Mouse (Mus musculus): ENCODE data around the gene Fam160a2. TPM values are rescaled to one million over a fixed set of nuclear protein-coding genes. Genes with fewer than 3 reads are reported as not detected.
"Not testable (repeated sequence)": the region's sequence is repeated elsewhere in the genome, so short reads cannot be mapped to it uniquely, and the experiment has no call there.

The Fam160a2 gene
- polyA plus RNA-seq, 1 experiment from 2014 or later, result 47.0 TPM

DNA sequence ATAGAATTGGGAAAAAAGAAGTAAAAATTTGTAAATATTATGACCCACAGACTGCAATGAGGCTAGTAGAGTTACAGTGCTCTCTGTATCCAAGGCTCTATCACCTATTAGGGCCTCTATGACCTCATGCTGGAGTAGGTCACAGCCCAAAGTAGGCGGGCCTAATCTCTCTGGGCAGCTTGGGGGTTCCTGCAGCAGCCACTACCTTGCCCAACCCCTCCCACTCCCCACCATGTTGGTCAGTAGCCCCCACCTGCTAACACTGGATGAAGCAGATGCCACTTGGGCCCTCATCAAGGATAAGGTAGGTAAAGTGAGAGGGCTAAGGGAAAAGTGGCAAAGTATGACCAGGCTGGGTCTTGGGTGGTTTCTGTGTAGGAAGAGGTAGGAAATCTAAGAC, 25.0 kb downstream of the Fam160a2 start, which contains the start of gene Gm5901:
Gene Gm5901, plus strand, starts transcription at position 173 of the 400 bp plus-strand sequence.
- H3K36me3 ChIP-seq, result peaks cover 59% of the 10 kb centered on the region
- no peak within 1 kb of the TSS for H3K4me3 ChIP-seq
- WGBS, result 93% methylated on average over 1 of the region's 1 CpGs
- DNase-seq (ENCODE audit: low spot score), result no peak
- H3K27me3 ChIP-seq (ENCODE audit: low read depth, poor library complexity, severe bottlenecking), result no peaks in the 10 kb centered on the region
- no peaks in the 10 kb centered on the region for H3K9me3 ChIP-seq (replicated peaks)
- no peaks in the 10 kb centered on the region for H3K4me1 ChIP-seq
- no peak within 1 kb of the TSS for H3K27ac ChIP-seq

DNA sequence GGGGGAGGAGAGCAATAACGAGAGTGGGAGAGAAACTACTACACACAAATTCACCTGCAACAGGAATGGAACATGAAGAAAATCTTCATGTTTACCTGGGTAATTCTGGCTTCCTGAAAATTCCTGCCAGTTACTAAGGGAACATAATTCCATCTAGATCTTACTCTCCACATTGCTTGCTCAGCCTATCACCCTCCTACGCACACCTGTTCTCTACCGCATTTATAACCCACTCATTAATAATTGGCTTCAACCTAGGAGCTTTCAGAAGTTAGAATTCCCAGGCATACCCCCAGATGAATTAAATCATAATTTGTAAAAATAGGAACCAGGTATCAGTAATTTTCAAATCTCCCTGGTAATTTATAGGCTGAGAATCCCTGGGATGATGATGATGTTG, 25.9 kb downstream of the Fam160a2 start:
- 92% methylated on average over 3 of the region's 3 CpGs for WGBS
- Histone ChIP-seq H3K27me3 (ENCODE audit: low read depth, poor library complexity, severe bottlenecking) (no peaks in the 10 kb centered on the region), H3K27ac (no peak overlapping the region), H3K4me1 (no peaks in the 10 kb centered on the region), H3K4me3 (no peak overlapping the region), H3K9me3 (replicated peaks) (no peaks in the 10 kb centered on the region), H3K36me3 (peaks cover 50% of the 10 kb centered on the region)
- no peak for DNase-seq (ENCODE audit: low spot score)

DNA sequence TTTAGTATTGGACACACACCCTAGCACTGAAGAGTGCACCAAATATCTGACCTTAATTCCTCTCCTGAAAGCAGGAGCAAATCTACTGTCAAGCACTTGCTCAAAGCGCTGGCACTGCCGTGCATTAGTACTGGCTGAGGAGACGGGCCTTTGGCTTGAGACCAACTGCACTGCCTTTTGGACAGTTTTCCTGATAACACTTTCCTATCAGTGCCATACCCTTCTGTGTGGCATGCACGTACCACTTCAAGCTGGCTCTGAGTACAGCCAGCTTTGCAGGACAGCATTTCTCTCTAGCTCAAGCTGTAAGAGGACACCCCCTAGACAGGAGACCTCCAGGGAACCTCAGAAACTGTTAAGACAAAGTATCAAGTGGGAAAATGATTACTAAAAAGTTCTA, 26.3 kb downstream of the Fam160a2 start:
- Histone ChIP-seq H3K27ac (no peak overlapping the region), H3K9me3 (replicated peaks) (no peaks in the 10 kb centered on the region), H3K27me3 (ENCODE audit: low read depth, poor library complexity, severe bottlenecking) (no peaks in the 10 kb centered on the region), H3K4me1 (no peaks in the 10 kb centered on the region), H3K4me3 (no peak overlapping the region), H3K36me3 (peaks cover 46% of the 10 kb centered on the region)
- 95% methylated on average over 4 of the region's 4 CpGs for WGBS
- DNase-seq (ENCODE audit: low spot score), result no peak

- Histone ChIP-seq H3K4me1 (no peaks in the 10 kb centered on the region), H3K36me3 (peaks cover 40% of the 10 kb centered on the region), H3K9me3 (replicated peaks) (no peaks in the 10 kb centered on the region), H3K27ac (no peak overlapping the region), H3K27me3 (ENCODE audit: low read depth, poor library complexity, severe bottlenecking) (no peaks in the 10 kb centered on the region), H3K4me3 (no peak overlapping the region)
- 90% methylated on average over 1 of the region's 1 CpGs for WGBS
- DNase-seq (ENCODE audit: low spot score), result no peak
Measured at GRCm38 (mm10) chr7:105372912-105373311, 26.9 kb downstream of the Fam160a2 start.

GRCm38 (mm10) chr7:105368521-105368920, 31.3 kb downstream of the Fam160a2 start:
- Histone ChIP-seq H3K4me1 (no peaks in the 10 kb centered on the region), H3K36me3 (peaks cover 10% of the 10 kb centered on the region; the same call in 1 of the 2 replicates), H3K27ac (no peak overlapping the region), H3K4me3 (no peak overlapping the region), H3K27me3 (ENCODE audit: low read depth, poor library complexity, severe bottlenecking) (no peaks in the 10 kb centered on the region), H3K9me3 (replicated peaks) (no peaks in the 10 kb centered on the region)
- 92% methylated on average over 4 of the region's 4 CpGs for WGBS
- DNase-seq (ENCODE audit: low spot score), result no peak

- H3K4me1 ChIP-seq, result no peaks in the 10 kb centered on the region
- no peak within 1 kb of the TSS for H3K4me3 ChIP-seq
- WGBS, result 93% methylated on average over 1 of the region's 1 CpGs
- H3K36me3 ChIP-seq, result 0 out of 2 replicates have a peak, but pooled peaks cover 4% of the 10 kb centered on the region
- H3K27ac ChIP-seq, result no peak within 1 kb of the TSS
- H3K9me3 ChIP-seq (replicated peaks), result no peaks in the 10 kb centered on the region
- DNase-seq (ENCODE audit: low spot score), result no peak
- H3K27me3 ChIP-seq (ENCODE audit: low read depth, poor library complexity, severe bottlenecking), result no peaks in the 10 kb centered on the region
Measured at GRCm38 (mm10) chr7:105367930-105368329, 31.9 kb downstream of the Fam160a2 start, which contains the start of gene Olfr692. TSS of gene Olfr692 (plus strand) at chr7:105368230.

DNA sequence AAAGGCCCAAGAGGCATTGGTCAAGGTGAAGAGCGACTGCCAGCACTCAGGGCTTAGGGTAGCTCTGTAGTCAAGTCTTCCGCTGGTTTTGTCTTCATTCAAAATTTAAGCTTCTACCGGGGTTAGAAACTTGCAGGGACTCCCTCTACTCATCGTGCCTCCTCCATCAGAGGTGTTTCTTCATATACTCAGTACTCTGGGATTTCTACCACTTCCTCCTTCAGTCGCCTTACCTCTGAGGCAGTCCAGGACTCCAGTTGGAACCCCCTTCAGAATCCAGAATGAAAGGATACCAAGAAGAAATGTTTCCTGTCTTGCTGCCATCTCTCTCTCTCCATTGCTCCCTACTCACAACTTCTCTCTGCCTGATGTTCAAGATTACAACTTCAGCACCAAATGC, 32.6 kb downstream of the Fam160a2 start:
- 0 out of 2 replicates have a peak, but pooled peaks cover 4% of the 10 kb centered on the region for H3K36me3 ChIP-seq
- no peaks in the 10 kb centered on the region for H3K9me3 ChIP-seq (replicated peaks)
- no peak overlapping the region for H3K4me3 ChIP-seq
- H3K27me3 ChIP-seq (ENCODE audit: low read depth, poor library complexity, severe bottlenecking), result no peaks in the 10 kb centered on the region
- WGBS, result 91% methylated on average over 5 of the region's 5 CpGs
- no peak overlapping the region for H3K27ac ChIP-seq
- no peaks in the 10 kb centered on the region for H3K4me1 ChIP-seq
- no peak for DNase-seq (ENCODE audit: low spot score)

DNA sequence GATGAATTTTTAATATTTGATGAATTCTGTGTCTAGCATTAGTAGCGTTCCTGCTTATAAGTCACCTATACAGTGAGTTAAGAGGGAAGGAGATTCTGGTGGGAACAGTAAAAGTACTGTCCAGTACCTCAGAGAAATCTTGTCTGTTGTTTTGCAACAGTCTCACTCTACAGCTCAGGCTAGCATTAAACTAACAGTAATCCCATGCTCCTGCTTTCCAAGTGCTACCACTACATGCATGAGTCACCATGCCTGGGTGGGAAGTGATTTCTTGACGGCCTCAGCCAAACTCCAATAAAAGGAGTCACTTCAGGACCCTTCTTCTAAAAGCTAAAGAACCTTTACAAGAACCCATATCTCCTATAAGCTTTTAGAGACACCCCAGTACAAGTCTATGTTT, 38.1 kb downstream of the Fam160a2 start:
- 85% methylated on average over 2 of the region's 2 CpGs for WGBS
- no peaks in the 10 kb centered on the region for H3K4me1 ChIP-seq
- H3K27me3 ChIP-seq (ENCODE audit: low read depth, poor library complexity, severe bottlenecking), result no peaks in the 10 kb centered on the region
- H3K4me3 ChIP-seq, result no peak overlapping the region
- DNase-seq (ENCODE audit: low spot score), result no peak
- no peaks in the 10 kb centered on the region for H3K36me3 ChIP-seq
- no peaks in the 10 kb centered on the region for H3K9me3 ChIP-seq (replicated peaks)
- H3K27ac ChIP-seq, result no peak overlapping the region

GRCm38 (mm10) chr7:105356487-105356886, 43.4 kb downstream of the Fam160a2 start:
- not testable (repeated sequence) for DNase-seq (ENCODE audit: low spot score); H3K9me3 ChIP-seq (replicated peaks); H3K36me3 ChIP-seq; H3K27ac ChIP-seq; H3K4me3 ChIP-seq; H3K4me1 ChIP-seq; H3K27me3 ChIP-seq (ENCODE audit: low read depth, poor library complexity, severe bottlenecking)
- WGBS, result 91% methylated on average over 1 of the region's 2 CpGs

- H3K27ac ChIP-seq; H3K27me3 ChIP-seq (ENCODE audit: low read depth, poor library complexity, severe bottlenecking); H3K4me3 ChIP-seq; H3K4me1 ChIP-seq; H3K36me3 ChIP-seq; DNase-seq (ENCODE audit: low spot score); H3K9me3 ChIP-seq (replicated peaks): not testable (repeated sequence)
- no CpG with 5 or more reads among the region's 5 CpGs for WGBS
Measured at GRCm38 (mm10) chr7:105356064-105356463, 43.8 kb downstream of the Fam160a2 start.

- Histone ChIP-seq H3K9me3 (replicated peaks) (no peaks in the 10 kb centered on the region), H3K27ac (no peak overlapping the region), H3K4me1 (no peaks in the 10 kb centered on the region), H3K27me3 (ENCODE audit: low read depth, poor library complexity, severe bottlenecking) (no peaks in the 10 kb centered on the region), H3K4me3 (no peak overlapping the region), H3K36me3 (no peaks in the 10 kb centered on the region)
- WGBS, result 88% methylated on average over 2 of the region's 2 CpGs
- no peak for DNase-seq (ENCODE audit: low spot score)
Measured at GRCm38 (mm10) chr7:105342752-105343151, 57.1 kb downstream of the Fam160a2 start.

DNA sequence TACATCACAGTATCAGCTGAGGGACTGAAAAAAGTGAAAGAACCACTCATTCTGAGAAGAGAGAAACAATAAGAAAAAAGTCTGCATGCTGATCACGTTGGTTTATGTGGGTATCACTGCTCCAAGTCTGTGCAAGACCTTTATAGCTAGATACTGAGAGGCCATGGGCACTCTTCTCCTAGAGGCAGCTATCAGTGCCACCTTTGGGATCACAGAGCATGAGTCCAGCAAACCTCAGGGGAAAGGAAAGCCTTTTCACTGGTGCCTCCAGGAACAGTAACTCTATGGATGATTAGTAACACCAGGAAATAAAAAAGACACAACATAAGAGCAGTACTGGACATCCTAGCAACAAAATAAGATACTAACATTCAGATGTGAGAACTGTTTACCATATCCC, 57.7 kb downstream of the Fam160a2 start, which contains the start of gene Olfr691:
Gene Olfr691, minus strand, starts transcription at position 101 of the 400 bp plus-strand sequence.
- no peaks in the 10 kb centered on the region for H3K4me1 ChIP-seq
- WGBS, result 51% methylated on average over 1 of the region's 1 CpGs
- H3K4me3 ChIP-seq, result no peak within 1 kb of the TSS
- H3K27ac ChIP-seq, result no peak within 1 kb of the TSS
- no peaks in the 10 kb centered on the region for H3K36me3 ChIP-seq
- H3K9me3 ChIP-seq (replicated peaks), result no peaks in the 10 kb centered on the region
- no peaks in the 10 kb centered on the region for H3K27me3 ChIP-seq (ENCODE audit: low read depth, poor library complexity, severe bottlenecking)
- no peak for DNase-seq (ENCODE audit: low spot score)

- WGBS, result 89% methylated on average over 1 of the region's 1 CpGs
- no peak within 1 kb of the TSS for H3K4me3 ChIP-seq
- no peaks in the 10 kb centered on the region for H3K36me3 ChIP-seq
- H3K9me3 ChIP-seq (replicated peaks), result no peaks in the 10 kb centered on the region
- H3K4me1 ChIP-seq, result no peaks in the 10 kb centered on the region
- no peaks in the 10 kb centered on the region for H3K27me3 ChIP-seq (ENCODE audit: low read depth, poor library complexity, severe bottlenecking)
- H3K27ac ChIP-seq, result no peak within 1 kb of the TSS
- no peak for DNase-seq (ENCODE audit: low spot score)
Measured at GRCm38 (mm10) chr7:105334004-105334403, 65.8 kb downstream of the Fam160a2 start, which contains the start of gene Olfr690. TSS of gene Olfr690 (minus strand) at chr7:105334104.

DNA sequence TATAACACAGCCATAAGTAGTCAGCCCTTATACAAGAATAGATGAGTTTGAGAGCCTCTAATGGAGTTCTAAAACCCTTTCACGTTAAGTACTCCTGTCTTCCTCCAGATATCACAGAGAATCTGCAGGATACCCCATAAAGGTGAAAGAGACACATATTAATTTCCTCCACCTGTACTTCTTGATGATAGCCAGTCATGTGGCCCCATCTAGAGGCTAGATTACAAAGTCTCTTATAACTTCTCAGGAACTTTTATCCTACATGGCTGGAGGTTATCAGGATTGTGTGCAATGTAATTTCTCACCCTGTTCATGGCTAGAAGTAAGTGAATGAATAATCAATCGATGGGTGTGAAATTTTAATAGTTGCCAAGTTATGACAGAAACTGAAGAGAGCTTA, 74.6 kb downstream of the Fam160a2 start:
- no peaks in the 10 kb centered on the region for H3K4me1 ChIP-seq
- 81% methylated on average over 2 of the region's 2 CpGs for WGBS
- H3K36me3 ChIP-seq, result no peaks in the 10 kb centered on the region
- H3K27ac ChIP-seq, result no peak overlapping the region
- H3K27me3 ChIP-seq (ENCODE audit: low read depth, poor library complexity, severe bottlenecking), result no peaks in the 10 kb centered on the region
- H3K9me3 ChIP-seq (replicated peaks), result no peaks in the 10 kb centered on the region
- DNase-seq (ENCODE audit: low spot score), result no peak
- no peak overlapping the region for H3K4me3 ChIP-seq

All from limb, embryonic 10.5 days (tissue).